Mouse (Mus musculus) adipose tissue, adult 10 weeks (tissue): ENCODE data around the gene Asna1. TPM values are rescaled to one million over a fixed set of nuclear protein-coding genes. Genes with fewer than 3 reads are reported as not detected.

Experiments
- polyA plus RNA-seq: library from polyadenylated mRNA; stranded (reverse); fragments of 350-450 nt; fragmentation: Illumina TruSeq; extraction: RNeasy Lipid Tissue Mini Kit (QIAGEN cat#74804); gene quantifications from one replicate; pipeline ENCODE4 v1.2.3, GENCODE M21; 2014; ENCODE audit warnings: low read depth, low replicate concordance

Asna1 gene
- polyA plus RNA-seq, result 81.0 TPM

DNA sequence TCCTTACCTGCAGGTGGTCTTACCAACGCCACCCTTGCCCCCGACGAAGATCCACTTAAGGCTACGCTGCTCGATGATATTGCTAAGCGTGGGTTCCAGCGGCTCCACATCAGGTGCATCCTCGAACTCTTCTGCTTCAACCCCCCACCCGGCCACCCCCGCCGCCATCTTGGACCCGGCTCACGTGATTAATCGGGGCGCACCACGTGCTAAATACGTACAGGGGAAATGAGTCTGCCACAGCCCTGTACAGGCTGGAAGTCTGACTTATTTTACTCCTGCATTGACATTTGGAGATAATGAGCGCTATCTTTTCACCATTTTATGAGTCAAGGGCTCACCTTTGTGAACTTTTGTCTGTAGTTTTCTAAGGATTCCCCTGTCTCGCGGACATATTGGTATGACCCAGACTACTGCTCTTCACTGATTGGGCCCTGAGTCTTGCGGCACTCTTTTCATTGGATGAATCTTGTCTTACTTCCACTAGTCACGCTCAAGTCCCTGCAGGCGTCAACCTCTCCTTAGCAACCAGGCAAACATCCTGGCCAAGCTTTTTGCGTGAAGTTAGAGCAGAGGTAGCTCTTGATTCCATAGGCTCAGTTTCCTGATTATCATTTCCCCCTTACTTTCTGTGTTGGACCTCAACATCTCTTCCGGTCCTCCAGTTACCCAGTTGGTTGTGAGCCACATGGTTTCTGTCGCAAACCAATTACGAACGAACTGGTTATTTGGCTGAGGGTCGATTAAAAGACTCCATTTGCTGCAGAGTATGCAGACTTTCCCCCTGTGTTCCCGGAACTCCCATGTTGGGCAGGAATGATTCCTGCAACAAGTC is at the start of gene Asna1:
Asna1 (minus strand) TSS at position 184 of the 835 bp plus-strand sequence.

GRCm38 (mm10) chr8:85071514-85072281 is 46.6 kb upstream of the Asna1 start, which contains the start of gene Dhps:
TSS of gene Dhps (plus strand) at chr8:85071757.

GRCm38 (mm10) chr8:85067982-85068381 is 42.9 kb upstream of the Asna1 start, which contains the start of gene Gm5741:
TSS of gene Gm5741 (minus strand) at chr8:85067982.

GRCm38 (mm10) chr8:85059879-85060616 is 35.0 kb upstream of the Asna1 start, which contains the start of gene Fbxw9:
TSS of gene Fbxw9 (plus strand) at chr8:85060055.

GRCm38 (mm10) chr8:85036718-85037365 is 11.8 kb upstream of the Asna1 start, which contains the start of gene Tnpo2:
TSS of gene Tnpo2 (plus strand) at chr8:85036915.

GRCm38 (mm10) chr8:85026670-85027515 is 1.8 kb upstream of the Asna1 start, which contains the start of gene Trir:
TSS of gene Trir (plus strand) at chr8:85026823.

DNA sequence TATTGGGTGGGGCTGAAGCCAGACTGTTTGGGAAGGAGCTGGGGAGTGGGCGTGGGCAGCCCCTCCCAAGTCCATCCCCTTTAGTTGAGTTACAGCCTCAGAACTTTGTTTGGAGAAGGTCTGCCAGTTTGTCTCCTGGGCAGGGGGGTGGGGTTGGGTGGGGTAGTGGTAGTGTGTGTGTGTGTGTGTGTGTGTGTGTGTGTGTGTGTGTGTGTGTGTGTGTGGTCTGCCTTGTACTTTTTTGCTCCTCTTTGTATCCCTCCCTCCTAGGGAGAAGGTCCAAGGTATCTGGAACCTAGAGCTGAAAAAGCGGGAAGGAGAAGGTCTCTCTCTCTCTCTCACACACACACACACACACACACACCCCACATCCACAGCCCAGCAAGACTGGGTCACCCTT is 10.7 kb downstream of the Asna1 start, which contains the start of gene Best2:
Best2 (minus strand) TSS at position 101 of the 400 bp plus-strand sequence.

DNA sequence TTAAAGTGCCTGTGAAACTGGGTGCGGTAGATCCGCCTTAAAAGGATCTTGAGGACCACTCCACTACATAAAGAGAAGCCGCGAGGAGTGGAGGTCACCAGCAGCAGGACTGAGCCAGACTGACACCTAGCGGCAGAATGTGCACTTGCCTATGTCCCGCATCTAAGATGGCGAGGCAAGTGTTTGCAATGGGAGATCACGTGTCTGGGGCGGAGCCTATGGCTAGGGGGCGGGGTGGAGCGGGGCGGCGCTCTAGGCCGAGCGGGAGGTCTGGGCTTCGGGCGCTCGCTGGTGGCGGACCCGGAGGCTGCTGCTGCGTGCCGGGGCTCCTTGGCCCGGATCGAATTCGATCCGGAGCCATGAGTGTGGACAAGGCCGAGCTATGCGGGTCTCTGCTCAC is 34.7 kb downstream of the Asna1 start, which contains the start of gene Hook2:
Hook2 (plus strand) TSS at position 255 of the 400 bp plus-strand sequence.

GRCm38 (mm10) chr8:84978248-84978940 is 46.7 kb downstream of the Asna1 start, which contains the start of gene Junb:
TSS of gene Junb (minus strand) at chr8:84978718.

GRCm38 (mm10) chr8:84969241-84970134 is 55.6 kb downstream of the Asna1 start, which contains the start of the genes Gm49661, Prdx2 and Rnaseh2a:
TSS of gene Gm49661 (minus strand) at chr8:84969433.
TSS of gene Prdx2 (plus strand) at chr8:84969587.
TSS of gene Rnaseh2a (minus strand) at chr8:84969767.

Other genes starting within 250 kb of the Asna1 start
- 69.9 TPM for gene Nfix, start 224.9 kb downstream of the Asna1 start, polyA plus RNA-seq
- 6.5 TPM for gene Dand5, start 202.5 kb downstream of the Asna1 start, polyA plus RNA-seq
- gene Gadd45gip1, start 193.8 kb downstream of the Asna1 start, polyA plus RNA-seq, result 13.5 TPM
- 56.6 TPM for gene Rad23a, start 184.6 kb downstream of the Asna1 start, polyA plus RNA-seq
- 1,480 TPM for gene Calr, start 178.3 kb downstream of the Asna1 start, polyA plus RNA-seq
- 31.3 TPM for gene Farsa, start 168.3 kb downstream of the Asna1 start, polyA plus RNA-seq
- gene Syce2, start 153.2 kb downstream of the Asna1 start, polyA plus RNA-seq, result 21.8 TPM
- gene Gcdh, start 131.4 kb downstream of the Asna1 start, polyA plus RNA-seq, result 45.3 TPM
- gene Klf1, start 123.4 kb downstream of the Asna1 start, polyA plus RNA-seq, result 0.34 TPM
- 46.1 TPM for gene Dnase2a, start 116.7 kb downstream of the Asna1 start, polyA plus RNA-seq
- gene Mast1, start 87.9 kb downstream of the Asna1 start, polyA plus RNA-seq, result 0.45 TPM
- not detected for gene Rtbdn, start 78.3 kb downstream of the Asna1 start, polyA plus RNA-seq
- 6.1 TPM for gene Gm49661, start 55.8 kb downstream of the Asna1 start, polyA plus RNA-seq
- gene Prdx2, start 55.7 kb downstream of the Asna1 start, polyA plus RNA-seq, result 210 TPM
- 64.5 TPM for gene Rnaseh2a, start 55.5 kb downstream of the Asna1 start, polyA plus RNA-seq
- gene Junb, start 46.6 kb downstream of the Asna1 start, polyA plus RNA-seq, result 44.8 TPM
- 30.4 TPM for gene Hook2, start 34.7 kb downstream of the Asna1 start, polyA plus RNA-seq
- gene Best2, start 10.8 kb downstream of the Asna1 start, polyA plus RNA-seq, result not detected
- 87.2 TPM for gene Trir, start 1.5 kb upstream of the Asna1 start, polyA plus RNA-seq
- 46.5 TPM for gene Tnpo2, start 11.6 kb upstream of the Asna1 start, polyA plus RNA-seq
- gene Fbxw9, start 34.8 kb upstream of the Asna1 start, polyA plus RNA-seq, result 31.5 TPM
- gene Gm5741, start 42.7 kb upstream of the Asna1 start, polyA plus RNA-seq, result not detected
- 25.9 TPM for gene Dhps, start 46.5 kb upstream of the Asna1 start, polyA plus RNA-seq
- gene Wdr83os, start 55.5 kb upstream of the Asna1 start, polyA plus RNA-seq, result 89.8 TPM
- gene Wdr83, start 56.0 kb upstream of the Asna1 start, polyA plus RNA-seq, result 23.2 TPM
- 115 TPM for gene Man2b1, start 58.0 kb upstream of the Asna1 start, polyA plus RNA-seq
- gene Zfp791, start 97.8 kb upstream of the Asna1 start, polyA plus RNA-seq, result 5.5 TPM
- gene Cks1brt, start 126.6 kb upstream of the Asna1 start, polyA plus RNA-seq, result not detected
- not detected for gene Olfr371, start 200.7 kb upstream of the Asna1 start, polyA plus RNA-seq